21 mouse cellular contexts compared by ENCODE assay signal in genomic region chr14:16604469-16605064, GRCm38 (mm10).
DNase-seq lines count a peak whose midpoint lies in the region; ATAC-seq and TF ChIP-seq lines count a peak whose summit lies in the region.
"Had no signal": no experiment of that assay in that cellular context is flagged by ENCODE, and none has a peak within 500 bp of the region (broad histone marks: within the 10 kb centered on the region; RNA-seq: fewer than 3 reads in every experiment).

No protein-coding gene starts in this region.

- WGBS in kidney, embryonic 16.5 days: 16% methylated on average over 8 of the region's 8 CpGs
- 16% methylated on average over 8 of the region's 8 CpGs for whole genome bisulfite sequencing in limb, embryonic 10.5 days
- 33% methylated on average over 8 of the region's 8 CpGs for WGBS in liver, postnatal 0 days (ENCODE audit: insufficient replicate concordance)

- H3K27me3 ChIP-seq in kidney, embryonic 16.5 days (ENCODE audit: insufficient read depth, low read length): no peaks in the 10 kb centered on the region
- H3K27me3 ChIP-seq in limb, embryonic 10.5 days (ENCODE audit: low read depth, poor library complexity, severe bottlenecking): no peaks in the 10 kb centered on the region
- H3K27me3 ChIP-seq in liver, postnatal 0 days (ENCODE audit: insufficient read depth, low read length): no peaks in the 10 kb centered on the region
- H3K27me3 ChIP-seq: heart, embryonic 12.5 days; liver, embryonic 13.5 days; lung, embryonic 15.5 days; Patski had no signal

- H3K36me3 ChIP-seq in kidney, embryonic 16.5 days (ENCODE audit: insufficient read depth, low read length): no peaks in the 10 kb centered on the region
- H3K36me3 ChIP-seq in limb, embryonic 10.5 days: no peaks in the 10 kb centered on the region
- H3K36me3 ChIP-seq in liver, postnatal 0 days (replicated peaks; ENCODE audit: insufficient read depth, low read length): no peaks in the 10 kb centered on the region
- H3K36me3 ChIP-seq: forebrain, embryonic 10.5 days; heart, embryonic 12.5 days; liver, embryonic 13.5 days; lung, embryonic 15.5 days had no signal

- no peak for ATAC-seq in kidney, embryonic 16.5 days (ENCODE audit: low FRiP score, low TSS enrichment)
- 0 out of 2 replicates have a peak, but pooled peaks have one; percentile 26 for ATAC-seq in common myeloid progenitor, adult 5-6 weeks (replicated peaks; ENCODE audit: low read depth, poor library complexity, severe bottlenecking)
- no peak for ATAC-seq in liver, postnatal 0 days
- ATAC-seq: activated CD4-positive, CD25-positive, alpha-beta regulatory T cell, adult 4 months; forebrain, postnatal 0 days; Patski had no signal

- H3K4me3 ChIP-seq in kidney, embryonic 16.5 days (ENCODE audit: low read length): no peak overlapping the region
- H3K4me3 ChIP-seq in limb, embryonic 10.5 days: no peak overlapping the region
- H3K4me3 ChIP-seq in liver, postnatal 0 days (ENCODE audit: low read depth, low read length): no peak overlapping the region
- H3K4me3 ChIP-seq: forebrain, embryonic 10.5 days; gastrocnemius, adult 2 months; heart, embryonic 12.5 days; liver, embryonic 13.5 days; lung, embryonic 15.5 days had no signal

- no peaks in the 10 kb centered on the region for H3K9me3 ChIP-seq in kidney, embryonic 16.5 days (ENCODE audit: low read length)
- no peaks in the 10 kb centered on the region for H3K9me3 ChIP-seq in limb, embryonic 10.5 days (replicated peaks)
- no peaks in the 10 kb centered on the region for H3K9me3 ChIP-seq in liver, postnatal 0 days (ENCODE audit: low read length)
- H3K9me3 ChIP-seq: forebrain, embryonic 10.5 days; heart, embryonic 12.5 days; liver, embryonic 13.5 days; lung, embryonic 15.5 days had no signal

- TF ChIP-seq CTCF in liver, postnatal 0 days (IDR thresholded peaks at IDR 0.05; ENCODE audit: low read depth): no peak

- DNase-seq in embryo, embryonic 10 days (ENCODE audit: low spot score): peak; percentile 31
- no peak for DNase-seq in embryo, embryonic 10.5 days (ENCODE audit: low spot score)
- DNase-seq in kidney, postnatal 10 days: no peak
- peak; percentile 28 for DNase-seq in limb, embryonic 10.5 days (ENCODE audit: low spot score)
- DNase-seq in left cerebral cortex, postnatal 36 days (ENCODE audit: low spot score in 2 of 2): no peak
- DNase-seq in liver, postnatal 0 days: no peak
- DNase-seq: adrenal gland, postnatal 10 days; forebrain, postnatal 0 days; gastrocnemius, adult 2 months; kidney, postnatal 14 days; liver, embryonic 13.5 days; midbrain, embryonic 14.5 days; right cerebral cortex, adult 18-20 months had no signal

- no peak for TF ChIP-seq EP300 in liver, postnatal 0 days (IDR thresholded peaks at IDR 0.05; ENCODE audit: low read depth)

- H3K4me2 ChIP-seq in kidney, embryonic 16.5 days (replicated peaks; ENCODE audit: low read depth, low read length): no peak overlapping the region
- no peak overlapping the region for H3K4me2 ChIP-seq in liver, postnatal 0 days (ENCODE audit: low read depth, low read length)
- H3K4me2 ChIP-seq: heart, embryonic 12.5 days; liver, embryonic 13.5 days; lung, embryonic 15.5 days had no signal

- H3K4me1 ChIP-seq in kidney, embryonic 16.5 days (ENCODE audit: insufficient read depth, low read length): peaks cover 11% of the 10 kb centered on the region
- H3K4me1 ChIP-seq in limb, embryonic 10.5 days: peaks cover 32% of the 10 kb centered on the region
- no peaks in the 10 kb centered on the region for H3K4me1 ChIP-seq in liver, postnatal 0 days (ENCODE audit: insufficient read depth)
- H3K4me1 ChIP-seq: liver, embryonic 13.5 days had no signal

- intact Hi-C loops in left cerebral cortex, postnatal 36 days (cut with DNase I): no loop called here

- H3K9ac ChIP-seq in kidney, embryonic 16.5 days (replicated peaks; ENCODE audit: low read length): no peak overlapping the region
- no peak overlapping the region for H3K9ac ChIP-seq in liver, postnatal 0 days (replicated peaks)
- H3K9ac ChIP-seq: forebrain, postnatal 0 days; heart, embryonic 12.5 days; liver, embryonic 13.5 days; lung, embryonic 15.5 days had no signal

- 0 out of 2 replicates have a peak overlapping the region, but pooled peaks have one; percentile 13 for H3K27ac ChIP-seq in kidney, embryonic 16.5 days (ENCODE audit: low read length)
- no peak overlapping the region for H3K27ac ChIP-seq in limb, embryonic 10.5 days
- H3K27ac ChIP-seq in liver, postnatal 0 days (ENCODE audit: low read depth): no peak overlapping the region
- H3K27ac ChIP-seq: forebrain, embryonic 10.5 days; gastrocnemius, adult 2 months; liver, embryonic 13.5 days; lung, embryonic 15.5 days; macrophage had no signal

Comparison
In these comparisons a context has a peak if more than half of its experiments do, and no peak if none do; other contexts are left out.
1. DNase-seq: peak in embryo, embryonic 10 days (single experiment) and limb, embryonic 10.5 days (single experiment); none in embryo, embryonic 10.5 days (single experiment), kidney, postnatal 10 days (single experiment), left cerebral cortex, postnatal 36 days (0 of 2) and liver, postnatal 0 days (single experiment).